Mouse (Mus musculus): ENCODE data around the gene Map3k1. TPM values are rescaled to one million over a fixed set of nuclear protein-coding genes. Genes with fewer than 3 reads are reported as not detected.

Gene Map3k1
- polyA plus RNA-seq, 1 experiment from 2014 or later, result 13.9 TPM

DNA sequence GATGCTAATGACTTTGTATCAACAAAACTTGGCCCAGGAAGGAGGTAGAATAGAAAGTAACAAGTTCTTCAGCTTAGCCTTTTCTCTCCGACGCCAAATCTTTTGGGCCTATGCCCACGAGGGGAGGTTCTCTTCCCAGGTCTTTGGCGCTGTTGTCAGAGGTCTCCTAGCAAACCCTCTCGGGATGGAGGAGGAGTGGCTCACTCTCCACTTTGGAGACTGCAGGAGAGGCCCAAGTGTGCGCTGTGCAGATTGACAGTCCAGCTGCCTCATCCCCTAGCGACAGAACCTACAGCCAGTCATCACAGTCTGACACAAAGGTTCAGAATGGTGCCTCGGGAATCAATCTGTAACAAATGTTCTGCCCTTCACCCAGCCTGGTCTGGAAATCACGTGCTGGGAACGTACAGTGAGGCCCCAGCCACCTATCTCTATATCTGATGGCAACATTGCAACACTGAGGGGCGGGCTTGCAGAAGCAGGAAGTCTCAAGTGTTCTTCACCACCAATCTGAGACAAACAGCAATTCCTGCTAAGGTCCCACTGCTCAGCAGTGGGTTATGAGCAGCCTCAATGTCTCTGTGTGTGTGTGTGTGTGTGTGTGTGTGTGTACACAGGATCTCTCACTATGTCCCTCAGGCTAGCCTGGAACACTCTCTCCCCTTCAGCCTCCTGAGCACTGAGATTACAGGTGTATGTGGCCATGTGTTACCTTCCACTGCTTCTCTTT lies 12.4 kb downstream of the Map3k1 start:
- H3K4me1 ChIP-seq, result peaks cover 84% of the 10 kb centered on the region
- H3K4me3 ChIP-seq, result no peak overlapping the region
- H3K9me3 ChIP-seq, result no peaks in the 10 kb centered on the region
- no peak for DNase-seq (ENCODE audit: extremely low spot score, low spot score)
- WGBS, result 84% methylated on average over 11 of the region's 11 CpGs
- 0 out of 2 replicates have a peak overlapping the region, but pooled peaks have one; percentile 6 for H3K27ac ChIP-seq
- H3K27me3 ChIP-seq (ENCODE audit: poor library complexity, severe bottlenecking), result no peaks in the 10 kb centered on the region
- no peaks in the 10 kb centered on the region for H3K36me3 ChIP-seq (replicated peaks)

DNA sequence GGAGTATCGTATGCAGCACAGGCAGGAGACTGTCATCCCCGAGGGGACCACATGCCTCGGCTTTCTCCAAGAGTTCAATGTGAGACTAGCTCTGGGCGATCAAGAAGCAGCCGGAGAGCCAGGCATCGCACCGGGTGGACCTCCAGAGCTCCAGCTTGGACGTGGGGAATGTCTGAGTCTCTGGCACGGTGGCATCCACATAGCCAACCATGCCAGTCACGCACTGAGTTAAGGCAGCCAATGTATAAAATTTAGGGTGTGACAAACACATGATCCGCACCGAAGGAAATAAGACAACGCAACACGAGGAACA lies 15.9 kb downstream of the Map3k1 start:
- no peak for DNase-seq (ENCODE audit: extremely low spot score, low spot score)
- Histone ChIP-seq H3K4me1 (peaks cover 88% of the 10 kb centered on the region), H3K36me3 (replicated peaks) (no peaks in the 10 kb centered on the region), H3K9me3 (no peaks in the 10 kb centered on the region), H3K27me3 (ENCODE audit: poor library complexity, severe bottlenecking) (no peaks in the 10 kb centered on the region), H3K27ac (no peak overlapping the region), H3K4me3 (no peak overlapping the region)
- WGBS, result 93% methylated on average over 14 of the region's 14 CpGs

DNA sequence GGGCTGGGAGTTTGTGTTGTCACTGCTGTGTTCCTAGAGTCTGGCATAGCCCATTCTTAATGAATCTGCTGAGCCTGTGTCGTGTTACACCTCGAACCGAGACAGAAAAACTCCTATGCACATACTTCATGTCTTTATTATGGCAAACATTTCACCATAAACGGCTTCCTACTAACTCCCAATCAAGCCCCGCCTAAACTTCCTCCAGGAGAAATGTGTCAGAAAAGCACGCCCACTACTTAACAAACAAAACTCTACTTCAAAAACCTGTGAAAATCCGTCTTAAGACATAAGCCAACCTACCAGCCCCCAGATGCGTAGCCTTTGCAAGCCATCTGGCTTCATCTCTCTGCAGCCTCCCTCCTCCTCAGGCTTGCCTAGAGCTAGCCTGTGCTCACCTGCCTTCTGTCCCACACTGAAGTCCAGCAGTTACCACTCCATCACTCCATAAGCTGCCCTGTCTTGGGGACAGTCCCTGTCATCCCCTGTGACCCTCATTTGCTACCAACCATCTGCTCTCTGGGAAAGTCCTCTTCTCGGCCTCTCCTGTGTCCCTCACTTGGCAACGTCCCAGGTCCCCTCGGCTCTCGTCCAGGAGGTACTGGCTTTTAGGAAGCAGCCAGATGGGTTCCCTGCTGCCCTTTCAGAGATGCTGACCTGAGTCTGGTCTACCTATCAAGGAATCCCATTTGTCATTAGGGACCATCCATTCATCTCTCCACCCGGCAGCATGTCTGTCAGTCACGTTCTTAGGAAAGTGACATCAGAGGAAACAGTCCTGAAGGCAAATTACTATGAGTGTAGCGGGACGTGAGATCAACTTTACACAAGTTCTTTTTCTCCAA lies 16.4 kb downstream of the Map3k1 start:
- Histone ChIP-seq H3K9me3 (no peaks in the 10 kb centered on the region), H3K27ac (0 out of 2 replicates have a peak overlapping the region, but pooled peaks have one; percentile 53), H3K4me1 (peaks cover 83% of the 10 kb centered on the region), H3K27me3 (ENCODE audit: poor library complexity, severe bottlenecking) (no peaks in the 10 kb centered on the region), H3K4me3 (no peak overlapping the region), H3K36me3 (replicated peaks) (no peaks in the 10 kb centered on the region)
- WGBS, result 87% methylated on average over 16 of the region's 16 CpGs
- no peak for DNase-seq (ENCODE audit: extremely low spot score, low spot score)

DNA sequence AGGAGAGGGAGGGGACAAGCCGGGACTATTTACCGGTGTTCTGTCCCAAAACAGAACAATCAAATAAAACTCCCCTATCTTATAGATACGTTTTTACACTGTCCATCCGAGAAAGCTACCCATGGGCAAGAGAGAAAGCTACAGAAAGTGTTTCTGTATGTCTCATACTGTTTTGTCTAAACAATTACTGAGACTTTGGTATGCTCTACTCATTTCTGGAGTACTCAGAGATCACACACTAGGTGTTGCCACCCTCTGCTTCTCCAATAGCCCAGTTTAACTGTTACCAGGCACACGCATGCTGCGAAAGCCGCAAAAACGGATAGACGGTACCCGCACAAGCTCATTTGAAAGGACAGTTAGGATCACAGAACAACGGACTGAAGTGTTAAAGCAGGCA lies 17.2 kb downstream of the Map3k1 start:
- H3K27me3 ChIP-seq (ENCODE audit: poor library complexity, severe bottlenecking), result no peaks in the 10 kb centered on the region
- no peaks in the 10 kb centered on the region for H3K36me3 ChIP-seq (replicated peaks)
- WGBS, result 91% methylated on average over 11 of the region's 11 CpGs
- H3K4me3 ChIP-seq, result no peak overlapping the region
- no peak for DNase-seq (ENCODE audit: extremely low spot score, low spot score)
- H3K9me3 ChIP-seq, result no peaks in the 10 kb centered on the region
- H3K27ac ChIP-seq, result 0 out of 2 replicates have a peak overlapping the region, but pooled peaks have one; percentile 26
- peaks cover 76% of the 10 kb centered on the region for H3K4me1 ChIP-seq

DNA sequence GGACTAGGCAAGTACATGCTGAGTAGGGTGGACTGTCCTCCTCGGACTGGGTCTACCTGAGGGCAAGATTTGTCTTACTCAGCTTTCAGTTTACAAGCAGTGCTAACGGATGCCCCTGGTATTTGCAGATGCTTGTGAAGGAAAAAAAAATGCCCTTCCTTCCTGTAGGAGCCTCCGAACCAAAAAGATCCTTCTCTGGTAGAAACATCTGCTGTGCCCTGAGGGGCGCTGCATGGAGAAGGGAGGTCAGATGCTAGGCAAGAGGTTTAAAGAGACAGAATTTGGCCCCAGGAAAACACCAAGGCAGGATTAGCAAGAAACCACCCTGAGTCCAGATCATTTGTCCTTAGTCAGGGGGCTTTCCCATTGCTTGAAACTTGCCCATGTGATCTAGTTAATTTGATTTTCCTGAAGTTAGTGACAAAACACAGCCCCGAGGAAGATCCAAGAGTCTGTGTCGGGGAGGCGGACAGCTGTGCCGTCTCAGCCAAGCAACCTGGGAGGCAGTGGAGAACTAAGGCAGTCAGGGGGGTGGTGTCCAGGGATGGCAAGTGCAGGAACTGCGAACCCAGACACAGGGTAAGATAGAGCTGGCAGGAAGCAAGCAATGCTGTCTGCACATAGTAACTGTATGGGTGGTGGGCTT lies 19.2 kb downstream of the Map3k1 start:
- peak overlapping the region; percentile 58 for H3K27ac ChIP-seq
- no peak for DNase-seq (ENCODE audit: extremely low spot score, low spot score)
- 44% methylated on average over 9 of the region's 9 CpGs for WGBS
- H3K4me3 ChIP-seq, result no peak overlapping the region
- no peaks in the 10 kb centered on the region for H3K27me3 ChIP-seq (ENCODE audit: poor library complexity, severe bottlenecking)
- H3K9me3 ChIP-seq, result no peaks in the 10 kb centered on the region
- no peaks in the 10 kb centered on the region for H3K36me3 ChIP-seq (replicated peaks)
- H3K4me1 ChIP-seq, result peaks cover 65% of the 10 kb centered on the region

DNA sequence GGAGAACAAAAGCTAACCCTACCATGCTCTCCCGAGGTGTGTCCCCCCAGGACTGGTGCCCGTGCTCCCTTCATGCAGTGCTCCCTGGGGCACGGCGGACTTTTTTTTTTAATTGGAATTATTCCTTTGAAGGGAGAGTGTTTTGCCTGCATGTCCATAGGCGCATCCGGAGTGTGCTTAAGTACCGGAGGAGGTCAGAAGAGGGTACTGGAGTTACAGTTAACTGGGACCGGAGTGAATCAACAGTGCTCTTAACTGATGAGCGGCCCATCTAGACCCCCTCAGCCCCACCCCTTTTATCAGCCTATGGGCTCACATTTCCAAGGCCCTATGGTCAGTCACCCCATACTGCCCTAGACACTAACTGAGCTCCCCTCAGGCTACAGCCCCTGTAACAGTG lies 19.9 kb downstream of the Map3k1 start:
- H3K36me3 ChIP-seq (replicated peaks), result no peaks in the 10 kb centered on the region
- WGBS, result 78% methylated on average over 9 of the region's 9 CpGs
- no peaks in the 10 kb centered on the region for H3K27me3 ChIP-seq (ENCODE audit: poor library complexity, severe bottlenecking)
- peaks cover 59% of the 10 kb centered on the region for H3K4me1 ChIP-seq
- DNase-seq (ENCODE audit: extremely low spot score, low spot score), result no peak
- no peaks in the 10 kb centered on the region for H3K9me3 ChIP-seq
- peak overlapping the region; percentile 58 for H3K27ac ChIP-seq
- no peak overlapping the region for H3K4me3 ChIP-seq

DNA sequence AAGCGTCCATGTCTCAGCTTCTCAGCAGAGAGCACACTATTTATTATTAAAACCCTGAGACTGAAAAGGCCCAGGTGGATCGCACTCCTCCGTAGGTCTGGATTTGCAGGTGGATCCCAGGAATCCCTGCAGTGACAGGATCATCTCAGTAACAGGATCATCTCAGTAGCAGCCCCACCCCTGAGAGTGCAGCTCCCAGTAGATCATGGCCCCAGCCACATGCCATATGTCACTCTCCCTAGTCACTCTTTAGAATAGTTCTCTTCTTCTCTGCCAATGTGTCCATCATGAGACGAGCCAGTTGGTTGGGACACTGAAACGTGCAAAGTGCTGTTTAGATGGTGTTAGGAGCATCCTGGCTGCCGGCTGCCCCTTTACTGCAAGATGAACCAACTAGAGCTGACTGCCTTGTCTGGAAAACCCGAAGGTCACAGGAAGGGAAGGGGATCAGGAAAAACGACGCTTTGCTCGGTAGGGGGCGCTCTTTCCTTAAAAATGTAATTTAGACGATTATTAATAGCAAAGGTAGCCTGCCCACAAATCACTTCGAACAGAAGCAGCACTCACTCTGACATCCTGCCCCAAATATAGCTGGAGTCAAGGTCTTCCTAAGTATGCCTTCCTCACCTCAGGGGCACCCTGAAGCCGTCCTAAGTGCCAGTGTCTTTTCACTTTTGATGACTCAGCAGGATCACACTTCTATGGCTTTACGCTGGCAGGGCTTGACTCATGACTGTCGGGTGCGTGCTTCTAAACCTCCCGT lies 20.8 kb downstream of the Map3k1 start:
- no peaks in the 10 kb centered on the region for H3K9me3 ChIP-seq
- no peaks in the 10 kb centered on the region for H3K27me3 ChIP-seq (ENCODE audit: poor library complexity, severe bottlenecking)
- H3K36me3 ChIP-seq (replicated peaks), result 0 out of 2 replicates have a peak, but pooled peaks cover 3% of the 10 kb centered on the region
- H3K4me3 ChIP-seq, result no peak overlapping the region
- H3K27ac ChIP-seq, result 0 out of 2 replicates have a peak overlapping the region, but pooled peaks have one; percentile 58
- H3K4me1 ChIP-seq, result peaks cover 54% of the 10 kb centered on the region
- 44% methylated on average over 18 of the region's 18 CpGs for WGBS
- DNase-seq (ENCODE audit: extremely low spot score, low spot score), result peak; percentile 83

DNA sequence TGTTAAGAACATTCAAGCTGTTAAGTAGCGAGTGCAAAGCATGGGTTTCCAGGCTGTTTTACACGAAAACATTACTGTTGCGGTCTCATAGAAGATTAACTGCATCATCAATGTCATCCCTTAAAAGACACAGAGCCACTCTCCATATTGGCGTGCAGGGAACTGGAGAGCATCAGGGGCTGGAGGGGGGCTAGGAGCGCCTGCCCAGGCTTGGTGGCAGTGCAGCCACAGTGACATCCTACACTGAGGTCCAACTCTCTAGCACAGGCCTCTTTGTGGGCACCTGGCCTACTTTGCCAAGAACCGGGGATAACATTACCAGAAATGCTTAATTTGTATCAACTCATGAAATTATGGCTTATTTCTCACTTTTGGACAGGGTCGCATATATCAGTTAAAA lies 22.2 kb downstream of the Map3k1 start:
- no peaks in the 10 kb centered on the region for H3K9me3 ChIP-seq
- no peak for DNase-seq (ENCODE audit: extremely low spot score, low spot score)
- H3K27ac ChIP-seq, result no peak overlapping the region
- H3K36me3 ChIP-seq (replicated peaks), result peaks cover 15% of the 10 kb centered on the region
- H3K27me3 ChIP-seq (ENCODE audit: poor library complexity, severe bottlenecking), result no peaks in the 10 kb centered on the region
- WGBS, result 95% methylated on average over 7 of the region's 7 CpGs
- no peak overlapping the region for H3K4me3 ChIP-seq
- peaks cover 40% of the 10 kb centered on the region for H3K4me1 ChIP-seq

DNA sequence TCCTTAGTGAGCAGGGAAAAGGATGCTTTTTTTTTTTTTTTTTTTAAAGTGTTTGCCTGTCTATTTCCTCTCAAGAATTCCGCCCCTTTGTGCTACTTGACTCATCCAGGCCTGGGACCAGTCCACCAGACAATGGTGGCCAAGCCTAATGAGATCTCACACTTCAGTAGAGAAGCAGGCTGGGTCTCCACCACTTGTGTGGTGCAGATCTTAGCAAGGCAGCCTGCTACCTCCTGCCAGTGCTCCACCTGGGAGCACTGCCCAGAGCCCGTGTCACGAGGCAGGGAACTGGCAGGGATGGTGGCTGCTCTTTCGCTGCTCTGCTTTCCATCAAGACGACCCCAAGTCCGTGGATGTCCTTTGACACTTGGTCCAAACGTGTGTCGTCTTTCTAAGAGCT lies 25.3 kb downstream of the Map3k1 start:
- no peak overlapping the region for H3K27ac ChIP-seq
- no peak overlapping the region for H3K4me3 ChIP-seq
- peaks cover 9% of the 10 kb centered on the region for H3K4me1 ChIP-seq
- H3K36me3 ChIP-seq (replicated peaks), result peaks cover 16% of the 10 kb centered on the region
- WGBS, result 82% methylated on average over 8 of the region's 8 CpGs
- no peak for DNase-seq (ENCODE audit: extremely low spot score, low spot score)
- no peaks in the 10 kb centered on the region for H3K27me3 ChIP-seq (ENCODE audit: poor library complexity, severe bottlenecking)
- H3K9me3 ChIP-seq, result no peaks in the 10 kb centered on the region

DNA sequence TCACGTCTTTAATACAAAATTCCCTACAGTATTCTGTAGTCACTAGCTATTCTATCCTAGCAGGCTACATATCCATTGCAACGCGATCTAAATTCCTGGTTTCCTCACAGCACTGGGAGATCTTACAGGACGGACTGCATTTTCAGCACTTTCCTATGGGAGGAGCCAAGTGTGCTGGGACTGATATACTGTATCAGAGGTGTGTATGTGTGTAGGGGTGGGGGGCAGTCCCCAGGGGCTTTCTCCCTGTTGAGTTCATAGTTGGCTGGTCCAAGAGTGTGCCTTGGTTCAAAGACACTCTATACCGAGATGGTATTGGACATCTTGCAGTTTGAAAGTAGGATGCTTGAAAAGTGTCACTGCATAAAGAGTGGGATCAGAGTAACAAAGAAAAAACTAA lies 29.3 kb downstream of the Map3k1 start:
- Histone ChIP-seq H3K9me3 (no peaks in the 10 kb centered on the region), H3K4me1 (peaks cover 13% of the 10 kb centered on the region), H3K27ac (no peak overlapping the region), H3K27me3 (ENCODE audit: poor library complexity, severe bottlenecking) (no peaks in the 10 kb centered on the region), H3K36me3 (replicated peaks) (peaks cover 33% of the 10 kb centered on the region), H3K4me3 (no peak overlapping the region)
- no peak for DNase-seq (ENCODE audit: extremely low spot score, low spot score)
- WGBS, result 91% methylated on average over 5 of the region's 5 CpGs

DNA sequence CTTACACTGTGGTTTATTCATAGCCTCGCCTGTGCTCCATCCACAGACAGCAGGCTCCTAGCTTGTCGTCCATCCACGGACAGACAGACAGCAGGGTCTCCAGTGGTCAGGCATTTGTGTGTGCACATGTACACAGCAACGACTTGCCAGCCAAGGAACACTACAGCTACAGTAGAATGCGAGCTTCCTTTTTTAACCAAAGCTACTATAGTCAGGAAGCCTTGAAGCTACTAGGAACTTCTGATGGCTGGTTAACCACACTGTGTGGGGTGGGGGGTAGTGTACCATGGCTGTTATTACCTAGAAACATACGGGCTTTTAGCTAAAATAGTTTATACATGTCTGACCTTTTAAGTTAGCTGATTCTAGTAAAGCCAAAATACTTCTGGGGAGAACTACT lies 30.2 kb downstream of the Map3k1 start:
- Histone ChIP-seq H3K4me3 (no peak overlapping the region), H3K36me3 (replicated peaks) (peaks cover 42% of the 10 kb centered on the region), H3K27me3 (ENCODE audit: poor library complexity, severe bottlenecking) (no peaks in the 10 kb centered on the region), H3K9me3 (no peaks in the 10 kb centered on the region), H3K27ac (no peak overlapping the region), H3K4me1 (peaks cover 13% of the 10 kb centered on the region)
- WGBS, result 85% methylated on average over 6 of the region's 6 CpGs
- DNase-seq (ENCODE audit: extremely low spot score, low spot score), result no peak

DNA sequence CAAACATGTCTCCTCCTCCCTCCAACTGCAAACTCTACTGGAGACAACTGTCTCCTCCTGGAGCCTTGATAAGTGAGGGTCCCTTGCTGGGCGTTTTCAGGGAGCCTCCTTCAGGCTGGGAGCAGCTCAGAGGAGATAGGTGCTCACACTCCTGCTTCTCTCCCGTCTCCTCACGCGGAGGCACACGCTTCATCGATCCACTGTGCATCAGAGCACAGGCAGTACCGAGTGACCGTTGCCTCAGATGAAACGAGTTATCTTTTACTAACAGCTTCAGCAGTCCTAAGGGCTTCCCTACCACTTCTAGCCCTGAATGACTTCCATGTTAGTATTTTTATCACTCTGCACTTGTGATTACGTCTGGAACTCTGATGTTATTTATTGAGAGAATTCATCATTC lies 30.9 kb downstream of the Map3k1 start:
- Histone ChIP-seq H3K4me3 (no peak overlapping the region), H3K27ac (no peak overlapping the region), H3K4me1 (peaks cover 11% of the 10 kb centered on the region), H3K9me3 (no peaks in the 10 kb centered on the region), H3K36me3 (replicated peaks) (peaks cover 43% of the 10 kb centered on the region), H3K27me3 (ENCODE audit: poor library complexity, severe bottlenecking) (no peaks in the 10 kb centered on the region)
- WGBS, result 78% methylated on average over 10 of the region's 10 CpGs
- DNase-seq (ENCODE audit: extremely low spot score, low spot score), result no peak

Data from forebrain, embryonic 10.5 days (tissue).